Mouse (Mus musculus): ENCODE measurements at regions not wholly inside any gene's neighbourhood (a gene's known extent, or its start where the extent isn't known, plus 50 kb on each side); places are given as distances from the start of the nearest gene placed in this dataset.

- TF ChIP-seq CTCF (IDR thresholded peaks at IDR 0.05; ENCODE audit: extremely low read depth, insufficient read depth, insufficient read length, insufficient replicate concordance), result no peak
- TF ChIP-seq POLR2A (IDR thresholded peaks at IDR 0.05; ENCODE audit: low read depth, low read length), result no peak
Observed at GRCm38 (mm10) chr4:98203129-98203528, 180.0 kb downstream of the Tm2d1 start.
